Mouse (Mus musculus) myocyte (in vitro differentiated cells): ENCODE data around the gene Lcat.

Experiments
- CEBPB ChIP-seq: IDR thresholded peaks from 2 replicates; pipeline ENCODE4 v1.6.1; 2011; ENCODE audit warnings: mild to moderate bottlenecking, moderate library complexity; ENCODE audit not compliant: poor library complexity, insufficient read depth, severe bottlenecking
- E2F4 ChIP-seq: IDR thresholded peaks from one replicate; pipeline ENCODE4 v1.6.1; 2011; ENCODE audit warnings: mild to moderate bottlenecking, control low read depth, moderate library complexity; ENCODE audit not compliant: insufficient read depth
- MYOD1 ChIP-seq, 3 experiments: IDR thresholded peaks; one replicate each; pipeline ENCODE4 v1.6.1; 2011; ENCODE audit warnings: control low read depth in 2 of 3, low read depth in 2 of 3, mild to moderate bottlenecking in 2 of 3, moderate library complexity in 1 of 3; ENCODE audit not compliant: insufficient read length in 2 of 3, control insufficient read depth in 1 of 3
- MYOG ChIP-seq, 3 experiments: IDR thresholded peaks; one replicate each; pipeline ENCODE4 v1.6.1; 2011; ENCODE audit warnings: control low read depth in 2 of 3, low read depth in 2 of 3, mild to moderate bottlenecking in 2 of 3; ENCODE audit not compliant: insufficient read length in 2 of 3, control insufficient read depth in 1 of 3, insufficient read depth in 1 of 3
- POLR2A ChIP-seq: IDR thresholded peaks from one replicate; pipeline ENCODE4 v1.6.1; 2011; ENCODE audit warnings: low read depth, mild to moderate bottlenecking, control low read depth, moderate library complexity; ENCODE audit not compliant: insufficient read length
- POLR2AphosphoS2 ChIP-seq: IDR thresholded peaks from one replicate; pipeline ENCODE4 v1.6.1; 2011; ENCODE audit warnings: low read depth, control low read depth; ENCODE audit not compliant: insufficient read length
- SRF ChIP-seq: IDR thresholded peaks from one replicate; pipeline ENCODE4 v1.6.1; 2011; ENCODE audit warnings: low read depth; ENCODE audit not compliant: control insufficient read depth, insufficient read length
- TCF12 ChIP-seq: IDR thresholded peaks from one replicate; pipeline ENCODE4 v1.6.1; 2011; ENCODE audit warnings: mild to moderate bottlenecking, control low read depth; ENCODE audit not compliant: poor library complexity, insufficient read depth, severe bottlenecking
- TCF3 ChIP-seq: IDR thresholded peaks from one replicate; pipeline ENCODE4 v1.6.1; 2011; ENCODE audit warnings: low read depth, control low read depth; ENCODE audit not compliant: insufficient read length
- USF1 ChIP-seq: IDR thresholded peaks from one replicate; pipeline ENCODE4 v1.6.1; 2011; ENCODE audit warnings: low read depth, mild to moderate bottlenecking, control low read depth, moderate library complexity

GRCm38 (mm10) chr8:105975363-105975762 lies 32.2 kb upstream of the Lcat start:
- TF ChIP-seq TCF12 (no peak), POLR2A (no peak), MYOG (IDR thresholded peaks at IDR 0.05; ENCODE audit: control insufficient read depth in 1 of 3, insufficient read depth in 1 of 3, insufficient read length in 2 of 3, low read depth in 2 of 3) (no peak), POLR2AphosphoS2 (no peak), E2F4 (no peak), MYOD1 (IDR thresholded peaks at IDR 0.05; ENCODE audit: control insufficient read depth in 1 of 3, insufficient read length in 2 of 3, low read depth in 2 of 3) (no peak), CEBPB (no peak), USF1 (no peak), TCF3 (no peak), SRF (no peak)
